Mouse (Mus musculus): ENCODE measurements around the gene Tnni3k. TPM values are rescaled to one million over a fixed set of nuclear protein-coding genes. Genes with fewer than 3 reads are reported as not detected.
A peak's percentile ranks its signal among the peaks of the same experiment; 100 is the strongest.

Gene Tnni3k
- total and polyA plus RNA-seq, 3 experiments = 0.07 TPM; not detected in 2

GRCm38 (mm10) chr3:154842247-154842646 is 213.0 kb downstream of the Tnni3k start:
- Histone ChIP-seq H3K4me3 (replicated peaks in 1 of 3; ENCODE audit: low read depth in 2 of 3, low read length in 2 of 3, poor library complexity in 1 of 3) (no peak overlapping the region), H3K4me2 (ENCODE audit: insufficient read depth, low read depth, poor library complexity, severe bottlenecking) (no peak overlapping the region), H3K9me3 (replicated peaks; ENCODE audit: low read length) (peaks cover 3% of the 10 kb centered on the region), H3K9ac (ENCODE audit: insufficient read depth, low read depth) (no peak overlapping the region), H3K79me2 (replicated peaks; ENCODE audit: control insufficient read depth, extremely low read depth, insufficient read depth, poor library complexity, severe bottlenecking) (no peaks in the 10 kb centered on the region), H3K36me3 (replicated peaks in 1 of 2; ENCODE audit: control insufficient read depth in 1 of 2, insufficient read depth in 1 of 2, low read length in 1 of 2) (no peaks in the 10 kb centered on the region), H3K4me1 (ENCODE audit: control insufficient read depth in 1 of 2, insufficient read depth in 2 of 2) (peaks cover 0 to 34% of the 10 kb centered on the region in 2 experiments; a peak in 2 of 4 replicates), H3K27me3 (replicated peaks) (no peaks in the 10 kb centered on the region), H3K27ac (ENCODE audit: insufficient read depth, low read depth) (no peak overlapping the region)
- DNase-seq (ENCODE audit: extremely low read depth) = peak; percentile 90
- dilution Hi-C loops (cut with MboI; ENCODE audit: extremely low pct_ligation_motif_present, extremely low pct_unique_long_range_greater_than_20kb, low sequenced_read_pairs) (no loop called here), in situ Hi-C loops (cut with MboI; ENCODE audit: low pct_ligation_motif_present, low pct_unique_long_range_greater_than_20kb, low sequenced_read_pairs) (no loop called here)
- no peak for TF ChIP-seq ZKSCAN1 (IDR thresholded peaks at IDR 0.05; ENCODE audit: borderline replicate concordance, low read depth, low read length)
- no peak for TF ChIP-seq ZNF384 (IDR thresholded peaks at IDR 0.05; ENCODE audit: low read depth, low read length)
- TF ChIP-seq E2F4 (IDR thresholded peaks at IDR 0.05; ENCODE audit: insufficient replicate concordance, low read depth, low read length) = no peak
- peak; percentile 48; the same call in 1 of the 2 replicates for TF ChIP-seq MAX (IDR thresholded peaks at IDR 0.05; ENCODE audit: low read length)
- no peak for TF ChIP-seq MAZ (IDR thresholded peaks at IDR 0.05; ENCODE audit: low read depth, low read length)
- TF ChIP-seq TCF12 (IDR thresholded peaks at IDR 0.05; ENCODE audit: low read depth, low read length) = peak; percentile 55; the same call in 1 of the 2 replicates
- TF ChIP-seq SMC3 (IDR thresholded peaks at IDR 0.05; ENCODE audit: low read depth, low read length) = no peak
- no peak for TF ChIP-seq KAT2A (IDR thresholded peaks at IDR 0.05; ENCODE audit: insufficient replicate concordance, low read length)
- TF ChIP-seq USF1 (IDR thresholded peaks at IDR 0.05; ENCODE audit: low read depth, low read length) = no peak
- TF ChIP-seq ZC3H11A (IDR thresholded peaks at IDR 0.05; ENCODE audit: low read depth, low read length) = no peak
- no peak for TF ChIP-seq MYC (IDR thresholded peaks at IDR 0.05; ENCODE audit: low read depth, low read length)
- no peak for TF ChIP-seq MXI1 (IDR thresholded peaks at IDR 0.05; ENCODE audit: low read depth, low read length)
- TF ChIP-seq CTCF (conservative IDR thresholded peaks at IDR 0.05 in 1 of 2, IDR thresholded peaks at IDR 0.05 in 1 of 2; ENCODE audit: low read depth in 2 of 2, low read length in 2 of 2) = no peak
- TF ChIP-seq MEF2A (IDR thresholded peaks at IDR 0.05; ENCODE audit: borderline replicate concordance, low read depth, low read length) = no peak
- no peak for TF ChIP-seq TBP (conservative IDR thresholded peaks at IDR 0.05; ENCODE audit: low read depth, low read length)
- no peak for TF ChIP-seq UBTF (IDR thresholded peaks at IDR 0.05; ENCODE audit: low read depth, low read length)
- peak; percentile 46 for TF ChIP-seq ETS1 (conservative IDR thresholded peaks at IDR 0.05; ENCODE audit: low read depth, low read length)
- TF ChIP-seq RCOR1 (conservative IDR thresholded peaks at IDR 0.05; ENCODE audit: low read depth, low read length) = 0 out of 2 replicates have a peak, but pooled peaks have one; percentile 47
- TF ChIP-seq SIN3A (IDR thresholded peaks at IDR 0.05; ENCODE audit: low read length) = 0 out of 2 replicates have a peak, but pooled peaks have one; percentile 25
- no peak for TF ChIP-seq MAFK (IDR thresholded peaks at IDR 0.05; ENCODE audit: insufficient replicate concordance, low read length)
- no peak for TF ChIP-seq CHD1 (IDR thresholded peaks at IDR 0.05; ENCODE audit: low read depth, low read length)
- TF ChIP-seq PAX5 (IDR thresholded peaks at IDR 0.05; ENCODE audit: low read length) = no peak
- TF ChIP-seq BHLHE40 (IDR thresholded peaks at IDR 0.05; ENCODE audit: low read depth, low read length) = peak; percentile 90
- TF ChIP-seq IRF4 (IDR thresholded peaks at IDR 0.05; ENCODE audit: low read depth, low read length) = peak; percentile 75
- no peak for TF ChIP-seq ZMIZ1 (IDR thresholded peaks at IDR 0.05; ENCODE audit: low read depth, low read length)
- no peak for TF ChIP-seq USF2 (conservative IDR thresholded peaks at IDR 0.05; ENCODE audit: low read depth, low read length)
- TF ChIP-seq NELFE (IDR thresholded peaks at IDR 0.05; ENCODE audit: low read depth, low read length) = no peak
- TF ChIP-seq GABPA (IDR thresholded peaks at IDR 0.05; ENCODE audit: insufficient replicate concordance, low read depth, low read length) = no peak
- no peak for TF ChIP-seq NRF1 (IDR thresholded peaks at IDR 0.05; ENCODE audit: low read depth, low read length)
- TF ChIP-seq RAD21 (IDR thresholded peaks at IDR 0.05; ENCODE audit: low read depth, low read length) = no peak
- no peak for TF ChIP-seq JUND (conservative IDR thresholded peaks at IDR 0.05; ENCODE audit: low read depth, low read length)
- no peak for TF ChIP-seq POLR2A (IDR thresholded peaks at IDR 0.05; ENCODE audit: low read depth, low read length)
- TF ChIP-seq JUN (IDR thresholded peaks at IDR 0.05; ENCODE audit: insufficient read depth, low read depth, low read length) = no peak
- peak; percentile 63 for TF ChIP-seq ELF1 (IDR thresholded peaks at IDR 0.05; ENCODE audit: low read depth, low read length)
- TF ChIP-seq EP300 (IDR thresholded peaks at IDR 0.05; ENCODE audit: low read length) = peak; percentile 84
- TF ChIP-seq CHD2 (IDR thresholded peaks at IDR 0.05; ENCODE audit: low read length) = 0 out of 2 replicates have a peak, but pooled peaks have one; percentile 24
- TF ChIP-seq POLR2AphosphoS2 (IDR thresholded peaks at IDR 0.05; ENCODE audit: low read depth, low read length) = no peak
- TF ChIP-seq HCFC1 (IDR thresholded peaks at IDR 0.05; ENCODE audit: low read depth, low read length) = no peak
